Mouse (Mus musculus) embryonic fibroblast, embryonic 13.5 days (primary cell): ENCODE measurements around the gene Gfral. TPM values are rescaled to one million over a fixed set of nuclear protein-coding genes. Genes with fewer than 3 reads are reported as not detected.
A peak's percentile ranks its signal among the peaks of the same experiment; 100 is the strongest.

Experiments used
- H3K27ac ChIP-seq: 2 replicates; pipeline ENCODE4 v1.5.1; 2012; ENCODE audit warnings: low read length, control low read depth, inconsistent platforms; ENCODE audit not compliant: insufficient read depth
- H3K4me1 ChIP-seq: 2 replicates; pipeline ENCODE4 v1.6.1; 2011; ENCODE audit warnings: low read length; ENCODE audit not compliant: control insufficient read depth, insufficient read depth
- H3K4me3 ChIP-seq: 2 replicates; pipeline ENCODE4 v1.5.1; 2011; ENCODE audit warnings: mild to moderate bottlenecking, control low read depth, low read length; ENCODE audit not compliant: insufficient read depth
- CTCF ChIP-seq: IDR thresholded peaks from 2 replicates; pipeline ENCODE4 v1.5.1; 2011; ENCODE audit warnings: mild to moderate bottlenecking, control low read depth, low read length, moderate library complexity, borderline replicate concordance; ENCODE audit not compliant: insufficient read depth
- POLR2A ChIP-seq: IDR thresholded peaks from 2 replicates; pipeline ENCODE4 v1.6.1; 2011; ENCODE audit warnings: low read depth, mild to moderate bottlenecking, control low read depth, low read length, moderate library complexity
- polyA plus RNA-seq: library from polyadenylated mRNA; stranded (reverse); fragments of >200 nt; gene quantifications from 2 replicates; pipeline ENCODE4 v1.2.4, GENCODE M21; 2011; ENCODE audit warnings: low read depth; ENCODE audit not compliant: missing spikeins, insufficient read length

The Gfral gene
- polyA plus RNA-seq = not detected in 2 replicates

DNA sequence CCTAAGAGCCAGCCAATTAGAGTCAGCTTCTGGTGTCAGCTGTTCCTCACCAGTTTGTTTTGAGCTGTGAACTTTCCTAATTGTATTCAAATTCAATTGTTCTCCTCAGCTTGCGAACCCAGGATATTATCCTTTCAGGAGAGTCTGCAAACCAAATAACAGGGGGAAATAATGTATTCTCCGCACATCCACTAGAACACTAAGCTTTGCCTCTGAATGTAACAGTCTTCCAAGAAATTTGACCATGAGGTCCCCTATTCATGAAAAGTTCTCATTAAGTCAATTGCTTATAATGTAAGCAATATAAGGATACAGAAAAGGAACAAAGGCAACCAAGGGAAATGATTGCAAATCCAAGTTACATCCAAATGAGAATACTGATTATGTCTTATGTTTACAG is at the start of gene Gfral:
Gene Gfral (minus strand): TSS at position 101 of the 400 bp plus-strand sequence.
- TF ChIP-seq CTCF (no peak), POLR2A (no peak)
- H3K4me3 ChIP-seq = no peak within 1 kb of the TSS

GRCm38 (mm10) chr9:76257731-76258130 is 44.3 kb upstream of the Gfral start:
- Histone ChIP-seq H3K4me3 (no peak overlapping the region), H3K27ac (no peak overlapping the region), H3K4me1 (no peaks in the 10 kb centered on the region)
- TF ChIP-seq POLR2A (no peak), CTCF (no peak)

More for the DNA sequence above, at the start of gene Gfral:
- Histone ChIP-seq H3K4me1 (no peaks in the 10 kb centered on the region), H3K27ac (no peak within 1 kb of the TSS)

DNA sequence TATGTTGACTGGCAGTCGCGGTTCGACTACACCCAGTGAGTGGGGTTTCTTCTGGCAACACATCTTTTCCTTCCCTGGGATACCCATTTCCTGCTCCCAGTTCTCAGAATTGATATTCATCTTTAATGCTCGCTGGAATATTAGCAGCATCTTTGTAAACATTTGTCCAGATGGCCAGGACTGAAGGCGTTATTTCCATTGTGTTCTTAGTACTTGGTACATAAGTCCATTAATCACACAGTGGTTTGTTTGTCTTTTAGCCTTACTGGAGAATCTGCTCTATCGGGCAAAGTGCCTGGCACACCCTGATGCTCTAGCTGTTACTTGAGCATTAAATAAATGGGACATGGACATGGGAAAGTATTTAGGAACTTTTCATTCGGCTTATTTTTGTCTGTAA is 39.1 kb upstream of the Gfral start:
- TF ChIP-seq CTCF = no peak
- no peak for TF ChIP-seq POLR2A
- Histone ChIP-seq H3K4me3 (no peak overlapping the region), H3K27ac (no peak overlapping the region), H3K4me1 (no peaks in the 10 kb centered on the region)

DNA sequence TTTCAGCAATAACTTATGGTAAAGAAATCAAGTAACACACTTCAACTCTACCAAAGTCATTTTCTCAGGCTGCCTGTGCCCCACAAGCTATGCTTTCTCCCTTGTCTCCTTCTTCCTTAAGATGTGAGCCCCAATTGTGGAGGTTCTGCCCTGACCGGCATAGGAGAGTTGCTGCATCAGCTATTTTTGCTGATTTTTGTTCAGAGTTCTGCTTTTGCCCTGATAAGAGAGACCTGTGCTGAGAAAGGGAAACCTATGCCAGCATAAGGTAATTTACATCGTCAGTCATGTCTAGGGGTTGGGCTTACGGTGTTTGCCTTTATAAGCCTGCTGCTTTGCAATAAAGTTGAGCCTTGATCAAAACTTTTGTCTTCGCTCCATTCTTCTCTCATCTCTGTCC is 38.7 kb upstream of the Gfral start:
- Histone ChIP-seq H3K4me3 (no peak overlapping the region), H3K27ac (no peak overlapping the region), H3K4me1 (no peaks in the 10 kb centered on the region)
- TF ChIP-seq POLR2A (no peak), CTCF (no peak)

GRCm38 (mm10) chr9:76242322-76242721 is 28.9 kb upstream of the Gfral start:
- H3K4me3 ChIP-seq = no peak overlapping the region
- no peaks in the 10 kb centered on the region for H3K4me1 ChIP-seq
- H3K27ac ChIP-seq = no peak overlapping the region
- TF ChIP-seq POLR2A = no peak
- TF ChIP-seq CTCF = no peak

DNA sequence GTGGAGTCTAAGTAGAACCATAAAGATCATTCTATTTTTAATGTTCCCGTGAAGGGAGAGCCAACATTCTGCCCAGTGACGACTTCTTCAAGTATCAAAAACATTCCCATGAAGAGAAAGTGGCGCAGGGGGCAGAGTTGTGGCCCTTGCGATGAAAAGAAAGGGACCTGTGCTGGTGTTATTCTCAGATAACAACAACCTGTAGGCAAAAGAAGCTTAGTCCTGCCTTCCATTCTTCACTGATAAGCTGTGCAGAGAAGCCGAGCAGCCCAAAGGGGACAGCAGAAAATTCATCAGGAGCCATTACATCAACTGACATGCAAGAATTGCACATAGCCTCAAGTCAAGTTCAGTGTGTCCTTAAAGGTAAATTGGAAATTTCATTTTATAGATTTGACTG is 24.5 kb upstream of the Gfral start:
- TF ChIP-seq CTCF (no peak), POLR2A (no peak)
- Histone ChIP-seq H3K27ac (no peak overlapping the region), H3K4me1 (no peaks in the 10 kb centered on the region), H3K4me3 (no peak overlapping the region)

- Histone ChIP-seq H3K27ac (no peak overlapping the region), H3K4me1 (no peaks in the 10 kb centered on the region), H3K4me3 (no peak overlapping the region)
- no peak for TF ChIP-seq POLR2A
- TF ChIP-seq CTCF = no peak
These were observed 23.8 kb upstream of the Gfral start for GRCm38 (mm10) chr9:76237243-76237642.

DNA sequence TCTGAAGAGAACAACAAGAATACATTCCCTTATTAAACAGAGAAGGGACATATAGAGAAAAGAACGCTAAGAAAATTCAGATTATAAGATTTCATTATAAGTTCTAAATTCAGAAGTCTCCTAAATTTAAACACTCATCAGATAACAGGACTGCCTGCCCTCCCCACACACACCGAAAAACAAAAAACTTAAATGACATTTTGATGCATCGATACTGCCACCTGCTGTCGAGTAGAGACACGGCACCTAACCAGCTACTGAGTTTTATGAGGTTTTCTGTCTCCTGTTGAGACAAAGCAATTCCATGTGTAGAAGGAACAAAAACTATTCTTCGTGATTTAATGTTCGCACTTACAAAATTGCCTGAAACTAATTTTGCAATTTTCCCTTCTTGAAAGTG is 23.2 kb upstream of the Gfral start:
- H3K4me1 ChIP-seq = no peaks in the 10 kb centered on the region
- TF ChIP-seq CTCF (peak; percentile 20; the same call in 1 of the 2 replicates), POLR2A (no peak)
- H3K4me3 ChIP-seq = no peak overlapping the region
- no peak overlapping the region for H3K27ac ChIP-seq

GRCm38 (mm10) chr9:76235945-76236503 is 22.6 kb upstream of the Gfral start:
- Histone ChIP-seq H3K27ac (no peak overlapping the region), H3K4me3 (peak overlapping the region; percentile 47), H3K4me1 (no peaks in the 10 kb centered on the region)
- TF ChIP-seq POLR2A = no peak
- no peak for TF ChIP-seq CTCF

GRCm38 (mm10) chr9:76234899-76235298 is 21.4 kb upstream of the Gfral start:
- Histone ChIP-seq H3K27ac (no peak overlapping the region), H3K4me3 (no peak overlapping the region), H3K4me1 (no peaks in the 10 kb centered on the region)
- TF ChIP-seq CTCF = no peak
- no peak for TF ChIP-seq POLR2A
